Mouse (Mus musculus) liver, adult 2 months (tissue): ENCODE measurements around the gene Sec62. TPM values are rescaled to one million over a fixed set of nuclear protein-coding genes. Genes with fewer than 3 reads are reported as not detected.

Experiments used
- DNase-seq: peaks from one replicate; pipeline ENCODE4 v3.0.0-alpha.2; 2011; ENCODE audit warnings: low read depth, low spot score; ENCODE audit errors: extremely low read depth
- H3K27ac ChIP-seq: fragments of 200-500 bp; replicated peaks from 2 replicates; pipeline ENCODE4 v1.5.1; 2012; ENCODE audit warnings: low read depth, mild to moderate bottlenecking, control low read depth, inconsistent platforms, low read length; ENCODE audit not compliant: insufficient read depth
- H3K27me3 ChIP-seq: fragments of 200-500 bp; 2 replicates; pipeline ENCODE4 v1.6.1; 2012; ENCODE audit warnings: mild to moderate bottlenecking, moderate library complexity, low read length, inconsistent platforms; ENCODE audit not compliant: control insufficient read depth, insufficient read depth
- H3K36me3 ChIP-seq: fragments of 200-500 bp; 2 replicates; pipeline ENCODE4 v1.6.1; 2012; ENCODE audit warnings: low read length, inconsistent platforms; ENCODE audit not compliant: control insufficient read depth, insufficient read depth
- H3K4me1 ChIP-seq: fragments of 200-500 bp; 2 replicates; pipeline ENCODE4 v1.6.1; 2011; ENCODE audit warnings: low read length; ENCODE audit not compliant: control insufficient read depth, insufficient read depth
- H3K4me3 ChIP-seq: fragments of 200-500 bp; 2 replicates; pipeline ENCODE4 v1.5.1; 2011; ENCODE audit warnings: low read depth, mild to moderate bottlenecking, control low read depth, low read length, moderate library complexity; ENCODE audit not compliant: insufficient read depth
- H3K79me2 ChIP-seq: fragments of 200-500 bp; 2 replicates; pipeline ENCODE4 v1.6.1; 2012; ENCODE audit warnings: inconsistent platforms, mild to moderate bottlenecking, low read length, moderate library complexity; ENCODE audit not compliant: control insufficient read depth, insufficient read depth
- H3K9ac ChIP-seq: fragments of 200-500 bp; 2 replicates; pipeline ENCODE4 v1.6.1; 2012; ENCODE audit warnings: low read depth, mild to moderate bottlenecking, control low read depth, inconsistent platforms, low read length
- CTCF ChIP-seq: fragments of 200-500 bp; IDR thresholded peaks from 2 replicates; pipeline ENCODE4 v1.5.1; 2011; ENCODE audit warnings: low read depth, low read length, control low read depth
- POLR2A ChIP-seq: fragments of 200-500 bp; IDR thresholded peaks from 2 replicates; pipeline ENCODE4 v1.6.1; 2011; ENCODE audit warnings: low read length, control low read depth; ENCODE audit not compliant: insufficient read depth; ENCODE audit errors: extremely low read depth
- WGBS: fragments of 180-500 bp; shearing (Covaris S2); methylation state at CpG from one replicate; pipeline ENCODE4 v1.1.7; 2018; 5-methylcytosine and 5-hydroxymethylcytosine counted together
- polyA plus RNA-seq: library from polyadenylated mRNA; depleted of rRNA; stranded (reverse); fragments of >200 nt; gene quantifications from 2 replicates; pipeline ENCODE4 v1.2.3, GENCODE M21; 2012
- total RNA-seq: library from RNA; depleted of rRNA; stranded (reverse); fragments of >200 nt; gene quantifications from 2 replicates; pipeline ENCODE4 v1.2.3, GENCODE M21; 2014

The Sec62 gene
- total and polyA plus RNA-seq, 2 experiments = 16.3 to 77.5 TPM

DNA sequence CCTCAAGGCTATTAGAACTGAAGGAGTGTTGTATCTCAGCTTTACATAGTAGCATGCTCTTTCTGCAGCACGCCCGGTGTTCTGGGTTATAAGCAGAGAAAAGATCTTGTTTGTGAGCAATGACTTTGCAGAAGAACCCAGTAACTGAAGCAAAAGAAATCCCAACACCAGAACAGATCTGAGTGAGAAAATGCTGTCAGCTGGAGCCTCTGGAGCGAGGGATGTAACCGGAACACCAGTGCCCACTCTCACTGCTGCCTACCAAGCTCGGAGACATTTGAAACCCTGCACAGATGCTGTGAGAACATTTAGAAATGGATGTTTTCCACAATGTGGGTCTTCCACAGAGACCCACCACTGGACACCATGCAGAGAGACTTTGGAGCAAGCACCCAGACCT lies 18.0 kb upstream of the Sec62 start:
- Histone ChIP-seq H3K27ac (no peak overlapping the region), H3K27me3 (no peaks in the 10 kb centered on the region), H3K4me1 (no peaks in the 10 kb centered on the region), H3K9ac (no peak overlapping the region), H3K36me3 (no peaks in the 10 kb centered on the region), H3K79me2 (no peaks in the 10 kb centered on the region), H3K4me3 (no peak overlapping the region)
- TF ChIP-seq CTCF = no peak
- TF ChIP-seq POLR2A = no peak
- 94% methylated on average over 5 of the region's 5 CpGs for WGBS
- DNase-seq = no peak

DNA sequence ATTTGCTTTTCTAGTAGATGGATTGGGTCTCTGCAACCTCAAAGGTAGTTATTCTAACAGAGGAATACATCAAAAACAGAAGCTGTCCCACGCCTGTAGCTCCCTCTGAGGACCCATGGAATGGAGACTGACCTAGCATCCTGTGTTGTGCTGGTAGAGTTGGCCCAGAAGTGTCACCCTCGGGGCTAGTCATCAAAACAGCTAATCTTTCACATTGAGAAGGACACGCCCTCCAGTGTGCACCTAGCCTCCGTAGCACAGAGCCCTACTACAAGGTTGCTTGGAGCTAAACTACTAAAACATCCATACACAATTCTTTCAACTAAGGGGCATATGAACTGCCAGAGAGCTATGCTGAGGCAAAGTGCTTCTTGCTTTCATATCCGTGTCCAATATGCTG lies 14.7 kb upstream of the Sec62 start:
- Histone ChIP-seq H3K9ac (no peak overlapping the region), H3K4me1 (no peaks in the 10 kb centered on the region), H3K79me2 (no peaks in the 10 kb centered on the region), H3K27ac (no peak overlapping the region), H3K36me3 (no peaks in the 10 kb centered on the region), H3K27me3 (no peaks in the 10 kb centered on the region), H3K4me3 (no peak overlapping the region)
- 69% methylated on average over 5 of the region's 5 CpGs for WGBS
- DNase-seq = no peak
- no peak for TF ChIP-seq POLR2A
- no peak for TF ChIP-seq CTCF

DNA sequence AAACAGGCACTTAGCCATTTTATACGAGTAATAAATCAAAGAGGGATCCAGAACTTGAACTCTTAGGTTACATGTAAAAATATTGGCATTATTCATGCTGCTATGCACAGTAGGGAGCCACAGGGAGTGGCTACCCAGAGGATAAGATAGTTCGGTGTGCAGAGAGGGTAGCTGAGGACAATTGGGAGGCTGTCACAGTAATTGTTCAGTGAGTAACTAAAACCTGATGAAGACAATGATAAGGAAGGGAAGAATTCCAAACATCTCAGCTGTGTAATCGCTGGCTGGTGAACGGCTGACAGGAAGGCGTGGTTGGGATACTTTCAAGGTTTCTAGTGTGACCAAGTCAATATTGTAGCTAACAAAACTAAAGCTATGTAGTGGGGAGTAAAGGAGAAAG lies 4.1 kb upstream of the Sec62 start:
- no peak overlapping the region for H3K27ac ChIP-seq
- no peak overlapping the region for H3K9ac ChIP-seq
- H3K79me2 ChIP-seq = peaks cover 3% of the 10 kb centered on the region; the same call in 1 of the 2 replicates
- 46% methylated on average over 5 of the region's 5 CpGs for WGBS
- no peak overlapping the region for H3K4me3 ChIP-seq
- no peaks in the 10 kb centered on the region for H3K27me3 ChIP-seq
- TF ChIP-seq CTCF (no peak), POLR2A (no peak)
- no peak for DNase-seq
- no peaks in the 10 kb centered on the region for H3K36me3 ChIP-seq
- no peaks in the 10 kb centered on the region; the same call in 1 of the 2 replicates for H3K4me1 ChIP-seq

DNA sequence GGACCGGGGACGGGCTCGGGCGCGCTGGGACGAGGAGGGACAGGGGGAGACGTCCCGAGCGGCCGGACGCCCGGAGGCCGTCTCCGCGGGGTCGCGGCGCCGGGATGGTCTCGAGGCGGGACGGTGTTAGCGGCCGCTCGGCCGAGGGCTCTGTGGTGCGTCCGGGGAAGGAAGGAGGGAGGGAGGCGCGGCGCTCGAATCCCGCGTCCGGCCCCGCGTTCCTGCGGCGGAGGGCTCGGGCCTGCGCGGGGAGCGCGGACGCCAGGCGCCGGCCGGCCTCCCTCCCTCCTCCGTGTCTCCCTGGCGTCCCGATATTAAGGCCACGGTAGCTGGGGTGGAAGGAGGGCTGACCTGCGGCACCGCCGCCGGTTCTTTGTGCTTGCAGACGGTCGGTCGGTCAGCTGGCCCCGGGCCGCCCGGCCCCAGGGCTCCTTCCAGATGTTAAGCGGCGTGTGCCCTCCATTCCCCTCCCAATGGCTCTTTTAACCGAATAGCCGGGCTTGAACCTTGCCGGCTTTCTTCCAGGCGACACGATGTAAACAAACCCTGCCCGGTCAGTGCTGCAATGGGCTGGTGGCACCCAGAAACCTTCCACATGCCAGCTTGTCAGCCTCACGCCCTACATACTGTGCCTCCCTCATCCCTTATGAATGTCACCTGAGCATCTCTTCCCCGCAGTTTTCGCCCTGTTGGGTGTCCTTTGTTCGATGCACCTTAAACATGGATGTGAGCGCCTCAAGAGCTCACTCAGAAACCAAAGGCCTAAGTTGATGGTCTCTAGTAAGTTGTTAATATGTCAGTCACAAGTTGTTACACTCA lies 937 bp downstream of the Sec62 start:
- H3K27ac ChIP-seq = peak overlapping the region; percentile 91
- peaks cover 7% of the 10 kb centered on the region for H3K4me1 ChIP-seq
- H3K36me3 ChIP-seq = no peaks in the 10 kb centered on the region; the same call in 1 of the 2 replicates
- H3K4me3 ChIP-seq = peak overlapping the region; percentile 92
- DNase-seq = peak; percentile 83
- under 1% methylated on average over 61 of the region's 75 CpGs for WGBS
- H3K9ac ChIP-seq = peak overlapping the region; percentile 99
- TF ChIP-seq POLR2A = no peak
- TF ChIP-seq CTCF = no peak
- H3K27me3 ChIP-seq = no peaks in the 10 kb centered on the region
- peaks cover 16% of the 10 kb centered on the region; the same call in 1 of the 2 replicates for H3K79me2 ChIP-seq

DNA sequence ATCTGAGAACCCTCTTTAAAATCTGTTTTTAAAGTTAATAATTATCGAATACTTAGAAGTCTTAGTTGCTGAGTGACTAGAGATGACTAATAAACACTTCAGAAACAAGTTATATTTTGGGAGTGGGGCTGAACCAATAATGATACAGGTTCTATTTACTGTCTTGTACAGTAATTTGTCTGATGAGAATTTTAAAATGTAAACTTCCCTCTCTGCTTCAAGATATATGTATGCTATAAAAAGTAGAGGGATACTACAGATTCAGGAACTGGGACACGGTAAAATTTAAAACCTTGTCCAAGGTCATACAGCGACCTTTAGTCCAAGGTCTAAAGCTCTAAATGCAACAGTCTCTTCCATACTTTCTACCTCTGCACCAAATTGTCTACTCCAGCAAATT lies 9.5 kb downstream of the Sec62 start:
- peaks cover 8% of the 10 kb centered on the region; the same call in 1 of the 2 replicates for H3K79me2 ChIP-seq
- WGBS = 53% methylated on average over 3 of the region's 3 CpGs
- TF ChIP-seq POLR2A (no peak), CTCF (no peak)
- H3K27ac ChIP-seq = no peak overlapping the region
- H3K4me1 ChIP-seq = no peaks in the 10 kb centered on the region; the same call in 1 of the 2 replicates
- no peaks in the 10 kb centered on the region for H3K27me3 ChIP-seq
- H3K36me3 ChIP-seq = peaks cover 34% of the 10 kb centered on the region
- peak; percentile 56 for DNase-seq
- H3K9ac ChIP-seq = no peak overlapping the region
- no peak overlapping the region for H3K4me3 ChIP-seq

DNA sequence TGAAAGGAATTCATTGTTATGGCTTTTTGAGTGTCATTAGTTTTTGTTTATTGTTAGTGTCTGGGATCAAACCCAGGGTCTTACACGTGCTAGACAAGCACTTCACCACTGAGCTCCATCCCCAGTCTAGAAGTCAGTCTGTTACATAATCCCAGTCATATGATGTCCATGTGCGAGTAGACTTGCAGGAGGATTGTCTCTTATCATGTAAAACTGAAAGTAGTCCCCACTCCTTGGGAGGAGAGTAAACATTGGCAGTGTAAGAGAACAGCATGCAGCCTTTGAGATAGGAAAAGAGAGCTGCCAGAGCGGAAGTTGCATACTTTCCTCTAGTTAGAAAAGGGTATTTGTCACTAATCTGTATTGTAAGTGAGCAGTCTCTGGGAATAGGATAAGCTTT lies 20.2 kb downstream of the Sec62 start:
- no peaks in the 10 kb centered on the region; the same call in 1 of the 2 replicates for H3K4me1 ChIP-seq
- peak; percentile 58 for DNase-seq
- TF ChIP-seq POLR2A (no peak), CTCF (no peak)
- no peak overlapping the region for H3K9ac ChIP-seq
- WGBS = 47% methylated on average over 3 of the region's 3 CpGs
- H3K36me3 ChIP-seq = peaks cover 55% of the 10 kb centered on the region
- H3K27ac ChIP-seq = no peak overlapping the region; the same call in 1 of the 2 replicates
- H3K27me3 ChIP-seq = no peaks in the 10 kb centered on the region
- no peaks in the 10 kb centered on the region; the same call in 1 of the 2 replicates for H3K79me2 ChIP-seq
- H3K4me3 ChIP-seq = no peak overlapping the region
